Mouse (Mus musculus): ENCODE measurements around the gene Olfr727.

The Olfr727 gene

DNA sequence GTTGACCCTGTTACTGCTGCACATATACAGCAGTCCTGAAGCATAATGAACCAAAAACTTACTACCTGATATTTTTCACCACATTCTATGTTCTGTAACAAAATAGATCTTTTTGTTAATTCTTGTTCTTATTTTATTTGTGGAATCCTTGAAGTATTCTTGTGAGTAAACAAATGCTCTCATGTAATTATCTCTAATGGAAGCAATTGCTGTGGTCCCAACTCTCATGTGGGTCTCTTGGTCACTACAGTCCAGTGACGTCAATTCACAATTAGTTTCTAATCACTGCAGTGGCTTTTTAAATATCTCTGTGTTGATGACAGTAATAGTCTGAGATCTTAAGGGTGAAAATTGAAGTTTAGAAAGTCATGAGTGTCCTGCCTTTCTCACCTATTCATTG lies at the start of gene Olfr727:
Olfr727 (plus strand) TSS at position 301 of the 400 bp plus-strand sequence.
- CTCF ChIA-PET, result no interaction called here
- POLR2A ChIA-PET, result no interaction called here

DNA sequence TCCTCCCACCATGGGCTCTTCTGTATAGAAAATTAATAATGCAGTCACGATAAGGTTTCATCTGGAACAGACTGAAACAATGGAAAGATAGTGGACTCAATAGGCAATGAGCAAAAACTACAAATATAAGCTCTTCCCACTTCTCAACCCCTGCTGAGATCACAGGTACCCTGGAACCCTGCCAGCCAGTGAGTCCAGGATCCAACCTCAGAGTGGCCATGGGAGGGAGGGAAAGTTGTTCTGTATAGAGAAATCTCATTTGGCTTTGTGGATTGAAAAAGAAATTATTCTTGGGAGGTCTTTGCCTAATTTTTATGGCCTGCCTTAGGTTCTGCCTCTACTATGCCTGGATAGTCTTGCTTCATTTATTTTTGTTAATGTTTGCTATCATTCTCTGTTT lies 32.1 kb upstream of the Olfr727 start, which contains the start of gene Olfr726:
Olfr726 (minus strand) TSS at position 101 of the 400 bp plus-strand sequence.
- ChIA-PET CTCF (no interaction called here), POLR2A (no interaction called here)

DNA sequence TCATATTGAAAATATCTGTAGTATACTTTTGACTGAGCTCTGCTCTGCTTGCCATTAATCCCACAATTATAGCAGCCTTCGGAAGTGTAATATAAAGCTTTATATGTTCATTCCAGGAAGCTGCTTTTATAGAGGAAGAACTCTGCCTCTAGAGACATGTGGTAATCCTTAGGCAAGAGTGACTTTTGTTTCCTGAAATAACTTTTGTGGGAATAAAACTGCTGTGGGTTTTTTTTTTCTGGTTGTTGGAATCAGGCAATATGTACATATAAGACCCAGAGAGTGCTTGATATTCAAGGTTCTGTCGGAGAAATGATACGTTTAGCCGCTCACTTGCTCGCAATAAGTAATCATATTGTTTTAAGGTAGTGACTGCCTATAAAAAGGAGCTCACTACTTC lies 19.6 kb downstream of the Olfr727 start, which contains the start of gene Olfr728:
Olfr728 (minus strand) TSS at position 101 of the 400 bp plus-strand sequence.
- POLR2A ChIA-PET, result no interaction called here
- CTCF ChIA-PET, result no interaction called here

DNA sequence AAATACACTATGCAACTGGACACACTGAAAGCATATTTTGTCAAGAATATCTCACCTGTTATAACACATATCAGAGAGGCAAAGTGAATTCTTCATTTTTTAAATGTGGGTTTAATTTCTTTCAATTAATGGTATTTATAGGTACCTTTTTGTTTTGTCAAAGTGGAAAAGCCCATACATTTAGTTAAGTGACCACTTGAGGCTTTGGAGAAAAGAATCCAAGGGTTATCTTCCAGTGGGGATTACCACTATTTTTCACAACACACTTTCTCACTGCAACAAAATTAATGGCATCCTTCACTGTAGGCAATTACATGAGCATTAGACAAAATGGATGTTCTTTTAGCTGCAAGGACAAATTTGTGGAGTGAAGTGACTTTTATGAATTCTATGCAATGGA lies 29.8 kb downstream of the Olfr727 start, which contains the start of gene Olfr729:
Olfr729 (minus strand) TSS at position 101 of the 400 bp plus-strand sequence.
- ChIA-PET CTCF (no interaction called here), POLR2A (no interaction called here)
